Mouse (Mus musculus) thymus, postnatal 0 days (tissue): Measurements from ENCODE around the gene 1700057G04Rik. TPM values are rescaled to one million over a fixed set of nuclear protein-coding genes. Genes with fewer than 3 reads are reported as not detected.

Source experiments
- DNase-seq: peaks from one replicate; pipeline ENCODE4 v3.0.0-alpha.2; 2015; ENCODE audit warnings: low spot score
- microRNA-seq: library from miRNA; unstranded; fragments of <30 nt; microRNA quantifications from one replicate; pipeline ENCODE4, GENCODE M21; 2016; ENCODE audit warnings: borderline number of aligned reads
- polyA plus RNA-seq: library from polyadenylated mRNA; unstranded; fragments of >200 nt; fragmentation: Nextera tagmentation; extraction: Ambion mirVana; gene quantifications from 2 replicates; pipeline ENCODE4 v1.2.1, GENCODE M21; 2015

The 1700057G04Rik gene
- polyA plus RNA-seq, 1 experiment from 2014 or later = not detected

DNA sequence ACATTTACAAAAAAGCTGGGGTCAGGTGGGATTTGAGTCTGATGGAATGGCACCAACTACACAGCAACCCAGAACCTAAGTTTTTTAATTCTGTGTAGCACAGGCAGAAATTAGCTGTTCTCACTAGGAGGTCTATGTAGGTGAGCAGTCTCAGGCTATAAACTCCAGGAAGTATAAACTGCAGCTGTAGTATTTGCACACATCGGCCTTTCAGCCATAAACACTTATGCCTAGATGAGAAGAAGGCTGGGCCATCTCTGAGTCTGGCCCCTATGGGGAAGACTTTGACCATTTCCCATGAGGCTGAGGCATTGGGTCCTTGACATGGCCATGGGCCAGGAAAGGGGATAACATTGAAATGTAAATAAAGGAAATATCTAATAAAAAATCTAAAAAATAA lies 76.7 kb downstream of the 1700057G04Rik start:
- DNase-seq = no peak

DNA sequence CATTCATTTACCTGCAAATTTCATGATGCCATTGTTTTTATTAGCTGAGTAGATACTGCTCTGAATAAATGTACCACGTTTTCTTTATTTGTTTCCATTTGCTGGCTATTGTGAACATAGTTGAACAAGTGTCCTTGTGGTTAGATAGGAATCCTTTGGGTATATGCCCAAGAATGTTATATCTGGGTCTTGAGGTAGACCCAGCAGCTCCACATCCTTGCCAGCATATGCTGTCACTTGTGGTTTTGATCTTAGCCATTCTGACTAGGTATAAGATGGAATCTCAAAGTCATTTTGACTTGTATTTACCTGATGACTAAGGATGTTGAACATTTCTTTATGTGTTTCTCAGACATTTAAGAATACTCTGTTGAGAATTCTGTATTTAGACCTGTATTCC lies 77.7 kb downstream of the 1700057G04Rik start:
- no peak for DNase-seq

DNA sequence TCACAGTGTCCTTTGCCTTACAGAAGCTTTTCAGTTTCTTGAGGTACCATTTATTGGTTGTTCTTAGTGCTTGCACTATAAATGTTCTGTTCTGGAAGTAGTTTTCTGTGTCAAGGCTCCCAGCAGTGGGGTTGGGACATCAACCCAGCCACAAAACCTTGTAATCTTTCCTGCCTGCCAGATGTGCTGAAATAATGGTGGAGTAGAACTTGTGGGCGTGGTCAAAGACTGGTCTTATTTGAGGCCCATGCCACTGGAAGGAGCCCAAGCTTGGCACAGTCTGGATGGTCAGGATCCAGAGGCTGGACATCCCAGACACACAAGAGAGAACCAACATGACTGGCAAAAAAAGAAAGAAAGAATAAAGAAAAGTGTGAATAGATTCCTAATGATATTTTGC lies 78.2 kb downstream of the 1700057G04Rik start:
- no peak for DNase-seq

DNA sequence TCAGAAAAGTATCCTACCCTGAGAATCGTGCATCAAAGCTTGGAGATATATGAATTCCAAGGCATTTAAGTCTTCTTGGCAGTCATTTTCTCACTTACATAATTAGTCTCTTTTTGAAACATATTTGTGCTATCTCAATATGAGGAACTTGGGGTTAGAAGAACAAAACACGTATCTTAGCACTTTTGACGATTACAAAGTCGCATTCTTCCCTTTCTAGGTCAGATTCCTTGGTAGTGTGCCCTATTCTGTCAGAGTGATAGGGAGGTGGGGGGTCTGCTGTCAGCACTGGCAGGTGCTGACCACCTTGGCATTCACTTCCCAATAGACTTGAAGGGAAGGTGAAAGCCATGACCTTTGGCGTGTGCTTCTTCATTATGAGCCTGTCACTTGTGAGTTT lies 93.5 kb downstream of the 1700057G04Rik start:
- no peak for DNase-seq

Small RNA genes lying within 50 kb of the gene (microRNA-seq; reads per million reads assigned to microRNA genes)
- gene Mir6386 = not detected

Other genes starting within 250 kb of the 1700057G04Rik start
- 0.18 TPM in 1 of 2 replicates, not detected in the other for gene Plscr5, start 116.4 kb upstream of the 1700057G04Rik start, polyA plus RNA-seq
- gene Plscr1, start 59.6 kb upstream of the 1700057G04Rik start, polyA plus RNA-seq = 22.3 and 23.3 TPM in 2 replicates
- gene Plscr2, start 33.8 kb upstream of the 1700057G04Rik start, polyA plus RNA-seq = 4.4 and 5.3 TPM in 2 replicates
- 1.1 and 1.6 TPM in 2 replicates for gene Plscr4, start 148.0 kb downstream of the 1700057G04Rik start, polyA plus RNA-seq
- 8.4 and 8.5 TPM in 2 replicates for gene Plod2, start 232.8 kb downstream of the 1700057G04Rik start, polyA plus RNA-seq